Mouse (Mus musculus): Measurements from ENCODE around the gene Zcchc7.

Gene Zcchc7

GRCm38 (mm10) chr4:44755553-44756133, at the start of gene Zcchc7:
Gene Zcchc7, plus strand, starts transcription at chr4:44755877.
- DNase-seq (ENCODE audit: low read depth, low spot score): no peak

GRCm38 (mm10) chr4:44705967-44706366, 49.7 kb upstream of the Zcchc7 start:
- no peak for DNase-seq (ENCODE audit: low read depth, low spot score)

DNA sequence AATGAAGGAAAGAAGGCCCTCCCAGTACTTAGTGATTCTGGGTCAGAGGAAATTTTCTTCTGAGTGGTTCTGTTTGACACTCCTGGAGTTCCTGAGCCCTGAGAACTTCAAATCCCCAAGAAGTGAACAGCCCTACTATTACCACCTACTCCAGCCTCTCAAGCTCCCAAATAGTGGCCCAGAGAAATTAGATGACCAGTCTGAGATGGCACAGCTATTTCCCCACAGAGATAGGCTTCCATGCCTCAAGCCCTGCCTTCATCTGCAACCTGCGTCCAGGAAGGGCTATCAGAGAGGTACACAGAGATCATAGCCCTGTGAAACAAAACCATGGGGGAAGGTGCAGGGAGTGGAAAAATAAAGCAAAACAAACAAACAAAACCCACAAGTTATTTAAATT, 48.8 kb upstream of the Zcchc7 start:
- DNase-seq (ENCODE audit: low read depth, low spot score): no peak

- DNase-seq (ENCODE audit: low read depth, low spot score): no peak
These were observed 47.4 kb upstream of the Zcchc7 start for GRCm38 (mm10) chr4:44708311-44708710.

GRCm38 (mm10) chr4:44709091-44709695, 46.5 kb upstream of the Zcchc7 start:
- no peak for DNase-seq (ENCODE audit: low read depth, low spot score)

- no peak for DNase-seq (ENCODE audit: low read depth, low spot score)
These were observed 45.7 kb upstream of the Zcchc7 start, which contains the start of gene Pax5 for GRCm38 (mm10) chr4:44709740-44710700. Gene Pax5, minus strand, starts transcription at chr4:44710487.

DNA sequence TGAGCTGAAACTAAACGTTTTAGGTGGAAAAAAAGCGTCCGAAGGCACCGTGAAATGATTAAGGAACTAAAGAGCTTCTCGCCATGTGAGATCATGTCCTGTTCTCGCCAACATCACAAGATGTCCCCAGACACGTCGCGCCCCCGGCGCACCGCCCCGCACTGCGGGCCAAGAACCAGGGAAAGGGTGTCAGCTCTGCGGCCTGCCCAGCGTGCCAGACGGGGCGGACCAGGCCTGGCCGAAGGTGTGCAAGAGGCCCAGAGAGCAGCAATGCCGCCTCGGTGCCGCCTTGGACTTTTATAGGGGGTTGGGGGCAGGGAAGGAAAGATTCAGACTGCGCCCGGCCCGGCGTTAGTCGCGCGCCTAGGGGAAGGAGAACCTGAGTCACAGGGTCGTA, 45.0 kb upstream of the Zcchc7 start:
- no peak for DNase-seq (ENCODE audit: low read depth, low spot score)

GRCm38 (mm10) chr4:44711136-44711900, 44.4 kb upstream of the Zcchc7 start:
- no peak for DNase-seq (ENCODE audit: low read depth, low spot score)

- no peak for DNase-seq (ENCODE audit: low read depth, low spot score)
These were observed 43.5 kb upstream of the Zcchc7 start for GRCm38 (mm10) chr4:44712051-44712700.

GRCm38 (mm10) chr4:44712786-44713553, 42.7 kb upstream of the Zcchc7 start:
- DNase-seq (ENCODE audit: low read depth, low spot score): no peak

DNA sequence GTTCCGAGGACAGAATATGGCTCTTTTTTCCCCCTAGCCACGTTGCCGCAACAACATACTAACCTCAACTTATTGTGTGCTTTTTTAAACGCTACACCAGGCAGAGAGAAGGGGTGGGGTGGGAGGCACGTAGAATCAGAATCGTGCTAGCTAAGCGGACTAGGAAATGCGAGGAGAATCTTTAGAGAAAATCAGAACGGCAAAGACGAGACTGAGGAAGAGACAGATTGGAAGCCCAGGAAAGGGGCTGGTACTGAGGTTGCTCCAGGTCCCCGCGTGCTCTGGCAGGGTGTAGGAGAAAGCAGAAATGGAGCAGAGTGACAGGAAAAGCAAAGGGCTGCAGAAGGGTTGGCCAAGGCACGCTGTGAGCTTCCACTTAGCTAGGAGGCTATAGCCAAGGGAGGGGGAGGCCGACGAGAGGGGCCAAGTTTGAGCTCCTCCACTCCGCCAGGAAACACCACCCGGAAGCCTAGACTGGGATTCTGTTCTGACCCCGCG, 42.1 kb upstream of the Zcchc7 start:
- DNase-seq (ENCODE audit: low read depth, low spot score): no peak

DNA sequence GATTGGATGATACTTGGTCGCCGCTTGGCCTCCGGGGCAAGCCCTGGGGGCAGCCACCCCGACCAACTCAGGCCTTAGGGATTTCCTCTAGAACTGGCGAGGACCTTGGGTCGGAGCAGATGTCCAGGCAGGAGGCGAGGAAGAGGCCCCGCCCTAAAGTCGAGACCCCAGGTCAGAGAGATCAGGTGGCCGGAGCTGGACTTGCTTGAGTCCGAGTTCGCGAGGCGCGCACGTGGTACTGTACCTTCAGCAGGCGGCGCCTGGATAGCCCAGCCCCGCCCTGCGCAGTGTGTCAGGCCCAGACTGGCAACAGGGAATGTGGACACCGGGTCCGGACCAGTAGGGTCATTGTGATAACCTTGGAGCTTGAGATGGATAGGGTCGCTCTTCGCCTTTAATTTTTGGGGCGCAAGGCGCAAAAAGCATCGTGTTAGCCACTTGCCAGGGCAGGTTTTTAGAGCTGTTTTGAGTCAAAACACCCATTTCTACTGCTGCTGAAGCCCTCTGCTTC, 41.5 kb upstream of the Zcchc7 start:
- DNase-seq (ENCODE audit: low read depth, low spot score): no peak

DNA sequence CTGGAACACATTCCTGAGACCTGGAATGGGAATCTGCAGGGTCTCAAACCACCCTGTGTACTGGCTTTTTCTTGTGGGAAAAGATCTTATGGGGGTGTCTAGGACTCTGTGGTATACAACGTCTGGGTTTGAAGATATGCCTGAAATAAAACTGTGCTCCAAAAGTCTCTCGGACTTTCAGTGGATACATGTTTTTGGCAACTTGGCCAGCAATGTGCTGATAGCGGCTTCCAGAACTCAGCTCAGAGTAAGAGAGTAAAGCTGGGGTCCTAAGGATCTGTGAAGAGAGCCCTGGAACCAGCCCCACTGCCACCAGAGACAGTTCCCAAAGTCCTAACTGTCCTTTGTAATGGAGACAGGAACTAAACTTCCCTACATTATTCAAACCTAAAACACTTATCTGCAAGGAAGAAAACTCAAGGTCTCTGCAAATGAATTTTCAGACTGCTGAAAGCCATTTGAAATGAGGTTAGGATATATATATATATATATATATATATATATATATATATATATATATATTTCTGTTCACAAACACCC, 40.0 kb upstream of the Zcchc7 start:
- no peak for DNase-seq (ENCODE audit: low read depth, low spot score)

DNA sequence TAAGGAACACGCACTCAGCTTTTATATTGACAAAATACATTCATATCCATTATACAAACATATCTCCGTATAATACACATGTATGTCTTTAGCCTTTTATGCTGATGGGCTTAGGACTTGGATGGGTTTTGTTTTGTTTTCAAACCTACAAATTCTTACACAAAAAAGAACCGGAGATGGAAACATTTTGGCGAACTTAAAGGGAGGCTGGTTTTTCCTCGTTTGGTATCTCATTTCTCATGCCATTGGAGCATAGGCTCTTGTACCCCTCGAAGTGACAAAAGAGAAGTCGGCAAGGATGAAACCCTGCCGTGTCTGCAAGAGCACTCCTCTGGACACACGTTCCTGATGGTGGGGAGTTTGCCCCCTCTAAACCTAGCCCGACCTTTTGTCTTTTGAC, 39.3 kb upstream of the Zcchc7 start:
- DNase-seq (ENCODE audit: low read depth, low spot score): no peak

DNA sequence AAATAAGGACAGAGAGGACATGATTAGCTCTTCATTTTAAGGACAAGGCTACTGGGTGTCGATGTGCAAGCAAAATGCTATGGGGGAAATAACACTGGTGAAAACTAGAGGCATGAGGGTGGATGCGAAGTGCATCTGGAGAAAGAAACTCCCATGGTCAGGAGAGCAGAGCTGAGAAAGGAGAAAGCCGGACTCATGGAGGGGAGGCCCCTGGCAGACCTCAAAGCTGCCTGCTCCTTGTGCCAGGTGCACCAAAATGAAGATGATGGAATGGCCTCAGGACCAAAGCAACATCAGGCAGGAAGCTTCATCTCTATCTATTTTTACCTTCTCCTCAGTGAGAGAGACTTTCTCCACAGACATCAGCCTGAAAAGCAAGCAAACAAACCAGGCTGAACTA, 38.0 kb upstream of the Zcchc7 start:
- DNase-seq (ENCODE audit: low read depth, low spot score): no peak

GRCm38 (mm10) chr4:44720046-44720445, 35.6 kb upstream of the Zcchc7 start:
- no peak for DNase-seq (ENCODE audit: low read depth, low spot score)

DNA sequence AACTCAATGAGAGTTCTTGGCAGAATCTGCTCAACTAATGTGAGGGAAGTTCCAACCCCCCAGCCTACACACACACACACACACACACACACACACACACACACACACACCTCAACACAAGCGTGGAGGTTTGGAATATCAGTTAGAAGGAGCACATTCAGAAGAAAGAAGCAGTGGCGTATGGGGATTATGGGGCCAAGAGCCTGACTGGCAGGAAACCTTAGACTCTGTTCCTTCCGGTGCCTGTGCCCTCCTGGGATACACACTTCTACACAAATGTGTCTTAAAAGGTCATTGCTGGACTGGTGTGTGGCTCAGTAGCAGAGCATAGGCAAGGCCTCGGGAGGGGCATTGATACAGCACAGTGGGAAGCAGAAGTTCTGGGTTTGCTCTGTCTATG, 34.4 kb upstream of the Zcchc7 start:
- DNase-seq (ENCODE audit: low read depth, low spot score): no peak

- no peak for DNase-seq (ENCODE audit: low read depth, low spot score)
These were observed 15.2 kb upstream of the Zcchc7 start for GRCm38 (mm10) chr4:44740471-44740870.

DNA sequence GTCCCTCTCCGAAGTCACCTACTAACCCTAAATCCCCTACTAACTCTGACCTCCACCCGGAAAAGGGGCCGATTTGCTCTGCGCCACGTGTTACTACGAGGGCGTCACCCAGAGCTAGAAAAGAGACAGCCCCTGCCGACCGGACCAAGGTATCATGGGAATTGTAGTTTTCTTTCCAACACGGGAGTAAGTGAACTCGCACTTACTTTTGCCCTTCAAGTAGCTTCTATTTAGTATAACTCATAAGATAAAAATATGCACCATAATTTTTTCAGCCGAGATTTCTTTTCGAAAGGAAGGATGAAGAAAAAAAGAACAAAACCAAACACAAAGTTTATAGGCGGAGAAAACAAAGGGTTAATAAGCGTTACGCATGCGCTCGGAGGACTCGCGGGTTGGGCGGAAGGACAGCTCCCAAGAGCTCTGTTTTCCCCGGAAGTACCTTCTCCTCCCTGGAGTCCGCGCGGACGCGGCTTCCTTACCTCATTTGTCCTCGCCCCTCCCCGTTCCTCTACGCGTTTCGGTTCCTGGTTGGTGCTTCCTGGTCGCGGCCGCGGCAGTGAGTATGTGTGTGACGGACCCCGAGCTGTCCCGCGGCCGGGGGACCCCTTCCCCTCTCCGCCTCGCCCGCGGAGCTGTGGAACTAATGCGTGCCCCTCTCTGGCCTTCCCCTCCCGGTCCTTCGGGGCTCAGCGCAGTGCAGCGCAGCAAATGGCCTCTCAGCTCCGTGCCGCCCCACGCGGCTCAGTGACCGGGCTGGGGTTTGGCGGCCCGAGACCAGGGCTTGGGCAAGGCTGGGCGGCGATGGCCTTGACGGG, 666 bp downstream of the Zcchc7 start:
- DNase-seq (ENCODE audit: low read depth, low spot score): peak; percentile 90
